In the genomic region with DNA sequence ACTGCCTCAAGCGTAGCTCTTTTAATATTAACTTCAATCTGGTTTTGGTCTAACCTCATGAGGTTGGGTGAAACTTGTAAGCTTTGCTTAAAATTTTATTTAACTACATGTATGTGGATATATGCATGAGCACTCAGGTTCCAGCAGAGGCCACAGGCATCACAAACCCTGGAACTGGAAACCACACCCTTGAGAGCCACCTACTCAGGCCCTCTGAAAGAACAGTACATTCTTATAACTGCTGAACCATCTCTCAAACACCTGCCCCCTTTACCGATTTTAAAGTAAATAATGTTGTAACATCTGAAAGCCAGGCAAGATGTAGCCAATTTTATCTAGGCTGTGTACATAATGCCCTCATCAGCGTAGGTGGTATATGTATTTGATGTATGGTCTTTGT, we compare ENCODE assay signal across 8 mouse cellular contexts. TPM values are rescaled to one million over a fixed set of nuclear protein-coding genes. Genes with fewer than 3 reads are reported as not detected.
DNase-seq lines count a peak whose midpoint lies in the region; ATAC-seq and TF ChIP-seq lines count a peak whose summit lies in the region.

No protein-coding gene starts in this region.

- peaks cover 23% of the 10 kb centered on the region for H3K36me3 ChIP-seq in C2C12 (ENCODE audit: control insufficient read depth, insufficient read depth)
- no peaks in the 10 kb centered on the region for H3K36me3 ChIP-seq in forebrain, embryonic 11.5 days (ENCODE audit: control insufficient read depth, insufficient read depth, low read length)
- H3K36me3 ChIP-seq in liver, embryonic 14.5 days (replicated peaks; ENCODE audit: control insufficient read depth, insufficient read depth, low read depth), result no peaks in the 10 kb centered on the region; the same call in none of the 2 replicates

- TF ChIP-seq EP300 in liver, embryonic 14.5 days (IDR thresholded peaks at IDR 0.05; ENCODE audit: low read depth), result no peak

- TF ChIP-seq CTCF in gastrocnemius, adult 2 months (IDR thresholded peaks at IDR 0.05), result no peak
- no peak for TF ChIP-seq CTCF in C2C12 (IDR thresholded peaks at IDR 0.05; ENCODE audit: control insufficient read depth, insufficient read depth, insufficient read length)
- TF ChIP-seq CTCF in liver, embryonic 14.5 days (IDR thresholded peaks at IDR 0.05; ENCODE audit: low read depth), result no peak

- H3ac ChIP-seq in C2C12 (ENCODE audit: control insufficient read depth, insufficient read length, low read depth), result no peak overlapping the region

- WGBS in forebrain, embryonic 11.5 days, result 86% methylated on average over 3 of the region's 3 CpGs
- WGBS in liver, embryonic 14.5 days (ENCODE audit: insufficient replicate concordance), result 64% methylated on average over 3 of the region's 3 CpGs

- DNase-seq in gastrocnemius, adult 2 months, result no peak
- no peak for DNase-seq in gastrocnemius, postnatal 36 days
- no peak for DNase-seq in forebrain, embryonic 11.5 days (ENCODE audit: low spot score)
- DNase-seq in liver, embryonic 14.5 days (ENCODE audit: low read depth in 3 of 3, low spot score in 3 of 3), result no peak
- DNase-seq in ovary, postnatal 14 days (ENCODE audit: low spot score), result no peak
- no peak for DNase-seq in layer of hippocampus, adult 9-11 months
- DNase-seq in embryo, embryonic 9.5 days (ENCODE audit: extremely low spot score), result no peak

- ATAC-seq in forebrain, embryonic 11.5 days (replicated peaks; ENCODE audit: low FRiP score), result no peak
- peak; percentile 40 for ATAC-seq in liver, embryonic 14.5 days (ENCODE audit: insufficient read depth)

- H3K4me3 ChIP-seq in gastrocnemius, adult 2 months, result peak overlapping the region; percentile 92
- H3K4me3 ChIP-seq in C2C12 (ENCODE audit: insufficient read depth, poor library complexity, severe bottlenecking), result peak overlapping the region; percentile 49
- peak overlapping the region; percentile 61; the same call in 1 of the 2 replicates for H3K4me3 ChIP-seq in forebrain, embryonic 11.5 days (ENCODE audit: low read depth, low read length)
- H3K4me3 ChIP-seq in liver, embryonic 14.5 days (ENCODE audit: insufficient read depth in 1 of 2, low read depth in 2 of 2, low read length in 2 of 2), result peak overlapping the region in 1 of 2 experiments; percentile 65; a peak in 1 of 4 replicates

- no peaks in the 10 kb centered on the region for H3K4me1 ChIP-seq in forebrain, embryonic 11.5 days (replicated peaks; ENCODE audit: control insufficient read depth, insufficient read depth, low read length)
- peaks cover 3 to 7% of the 10 kb centered on the region in 2 experiments; a peak in 3 of 4 replicates for H3K4me1 ChIP-seq in liver, embryonic 14.5 days (replicated peaks; ENCODE audit: control insufficient read depth in 2 of 2, insufficient read depth in 2 of 2, low read length in 1 of 2)

- H3K4me2 ChIP-seq in forebrain, embryonic 11.5 days (ENCODE audit: low read depth, low read length, severe bottlenecking), result no peak overlapping the region; the same call in 1 of the 2 replicates
- H3K4me2 ChIP-seq in liver, embryonic 14.5 days (ENCODE audit: low read depth), result peak overlapping the region; percentile 79

- H3K9me3 ChIP-seq in forebrain, embryonic 11.5 days (ENCODE audit: control insufficient read depth, low read length), result no peaks in the 10 kb centered on the region
- H3K9me3 ChIP-seq in liver, embryonic 14.5 days (ENCODE audit: control insufficient read depth, low read length), result no peaks in the 10 kb centered on the region

- peak overlapping the region; percentile 99 for H3K27ac ChIP-seq in gastrocnemius, adult 2 months
- H3K27ac ChIP-seq in forebrain, embryonic 11.5 days (ENCODE audit: low read depth, low read length), result peak overlapping the region; percentile 79; the same call in 1 of the 2 replicates
- H3K27ac ChIP-seq in liver, embryonic 14.5 days, result no peak overlapping the region

- no peaks in the 10 kb centered on the region for H3K27me3 ChIP-seq in C2C12 (ENCODE audit: control insufficient read depth, insufficient read depth, insufficient read length)
- no peaks in the 10 kb centered on the region for H3K27me3 ChIP-seq in forebrain, embryonic 11.5 days (ENCODE audit: control insufficient read depth, insufficient read depth, low read length)
- H3K27me3 ChIP-seq in liver, embryonic 14.5 days (ENCODE audit: control insufficient read depth, insufficient read depth, low read length), result no peaks in the 10 kb centered on the region

- no peaks in the 10 kb centered on the region for H3K79me3 ChIP-seq in C2C12 (ENCODE audit: low read depth)

- intact Hi-C loops in gastrocnemius, adult 2 months (cut with DNase I), result loop anchor here (1.0 to 10.0 kb wide), 2 partner anchors 15 to 65 kb away; a partner anchor contains a TSS
- intact Hi-C loops in gastrocnemius, postnatal 36 days (cut with DNase I), result no loop called here

- H3K9ac ChIP-seq in forebrain, embryonic 11.5 days (ENCODE audit: low read length), result peak overlapping the region; percentile 94
- no peak overlapping the region for H3K9ac ChIP-seq in liver, embryonic 14.5 days (replicated peaks)

- no peaks in the 10 kb centered on the region for H3K79me2 ChIP-seq in C2C12 (ENCODE audit: control insufficient read depth, insufficient read depth)

TF ChIP-seq in C2C12, 6 proteins besides CTCF, POLR2A, EP300 and RAD21:
- no peak for TF ChIP-seq FOSL1 (IDR thresholded peaks at IDR 0.05; ENCODE audit: insufficient read depth, low read length, poor library complexity, severe bottlenecking)
- TF ChIP-seq USF1 (IDR thresholded peaks at IDR 0.05; ENCODE audit: low read depth), result no peak
- no peak for TF ChIP-seq MYOD1 (IDR thresholded peaks at IDR 0.05; ENCODE audit: control insufficient read depth, insufficient read length, low read depth)
- no peak for TF ChIP-seq MAX (IDR thresholded peaks at IDR 0.05)
- TF ChIP-seq MYOG (IDR thresholded peaks at IDR 0.05; ENCODE audit: control insufficient read depth, extremely low read depth, insufficient read length), result no peak
- TF ChIP-seq CEBPB (IDR thresholded peaks at IDR 0.05; ENCODE audit: low read depth), result no peak

RNA-seq across cellular contexts. Expression of a gene that starts 0.5 kb away (rescaled TPM):
- 1 to 10 TPM; 3.6 to 4.3 TPM for total RNA-seq in gastrocnemius, adult 2 months (2021)
- total RNA-seq in gastrocnemius, postnatal 36 days (2021), result 1 to 10 TPM; 2.5 to 3.9 TPM
- 13.4 TPM for polyA plus RNA-seq in C2C12 (2012; fragmentation: generic; extraction: Trizol)
- 5.3 and 6.5 TPM in 2 replicates for polyA plus RNA-seq in forebrain, embryonic 11.5 days (2014; fragmentation: Nextera tagmentation; extraction: Ambion mirVana)
- 1.5 and 2.0 TPM in 2 replicates for polyA plus RNA-seq in liver, embryonic 14.5 days (2012; rRNA removed)
- 2.5 and 2.8 TPM in 2 replicates for polyA plus RNA-seq in liver, embryonic 14.5 days (2014; fragmentation: Nextera tagmentation; extraction: Ambion mirVana)

RNA-seq across cellular contexts. Expression of a gene that starts 15.7 kb away (rescaled TPM):
- 10 to 100 TPM; 12.6 to 13.4 TPM for total RNA-seq in gastrocnemius, adult 2 months (2021)
- total RNA-seq in gastrocnemius, postnatal 36 days (2021), result 10 to 100 TPM in 1 of 2 experiments, 1 to 10 TPM in 1; 9.6 to 10.7 TPM
- polyA plus RNA-seq in C2C12 (2012; fragmentation: generic; extraction: Trizol), result 3.4 TPM
- polyA plus RNA-seq in forebrain, embryonic 11.5 days (2014; fragmentation: Nextera tagmentation; extraction: Ambion mirVana), result 57.6 and 61.7 TPM in 2 replicates
- polyA plus RNA-seq in liver, embryonic 14.5 days (2012; rRNA removed), result 7.0 and 7.2 TPM in 2 replicates
- 6.6 and 7.4 TPM in 2 replicates for polyA plus RNA-seq in liver, embryonic 14.5 days (2014; fragmentation: Nextera tagmentation; extraction: Ambion mirVana)

RNA-seq across cellular contexts. Expression of a gene that starts 46.3 kb away (rescaled TPM):
- total RNA-seq in gastrocnemius, adult 2 months (2021), result 100 to 1,000 TPM; 266 to 585 TPM
- total RNA-seq in gastrocnemius, postnatal 36 days (2021), result 100 to 1,000 TPM; 333 to 385 TPM
- 36.2 TPM for polyA plus RNA-seq in C2C12 (2012; fragmentation: generic; extraction: Trizol)
- polyA plus RNA-seq in forebrain, embryonic 11.5 days (2014; fragmentation: Nextera tagmentation; extraction: Ambion mirVana), result 188 and 196 TPM in 2 replicates
- 5.8 and 9.4 TPM in 2 replicates for polyA plus RNA-seq in liver, embryonic 14.5 days (2012; rRNA removed)
- polyA plus RNA-seq in liver, embryonic 14.5 days (2014; fragmentation: Nextera tagmentation; extraction: Ambion mirVana), result 24.4 and 31.5 TPM in 2 replicates
